Comparison of ENCODE assay signal across 13 mouse cellular contexts in genomic region chr2:60217620-60218019, GRCm38 (mm10).
"Had no signal": no experiment of that assay in that cellular context is flagged by ENCODE, and none has a peak within 500 bp of the region (broad histone marks: within the 10 kb centered on the region; RNA-seq: fewer than 3 reads in every experiment).

No protein-coding gene starts in this region.

- H3K9me3 ChIP-seq: midbrain, embryonic 12.5 days; neural tube, embryonic 13.5 days had no signal

- H3K27me3 ChIP-seq: midbrain, embryonic 12.5 days; neural tube, embryonic 13.5 days had no signal

- ATAC-seq: intestine, postnatal 0 days; midbrain, embryonic 16.5 days had no signal

- H3K4me2 ChIP-seq: midbrain, embryonic 12.5 days; neural tube, embryonic 13.5 days had no signal

- H3K9ac ChIP-seq: liver, embryonic 14.5 days; midbrain, embryonic 12.5 days; neural tube, embryonic 13.5 days had no signal

- H3K4me3 ChIP-seq: midbrain, embryonic 12.5 days; neural tube, embryonic 13.5 days had no signal

- H3K27ac ChIP-seq: liver, embryonic 14.5 days; midbrain, embryonic 12.5 days; neural tube, embryonic 13.5 days had no signal

- DNase-seq: kidney, adult 9 months; kidney, postnatal 10 days; liver; lung, adult 2 months; lung, postnatal 10 days; lung, postnatal 4 days; right cerebral cortex, postnatal 25 days; thymus, postnatal 4 days had no signal
